Mouse (Mus musculus) heart, embryonic 11.5 days (tissue): ENCODE results near the gene Ube2l6. TPM values are rescaled to one million over a fixed set of nuclear protein-coding genes. Genes with fewer than 3 reads are reported as not detected.

Experiments
- ATAC-seq: fragments of 200-750 bp; cut with Nextera tagmentation; replicated peaks from 2 replicates; pipeline ENCODE4 v1.8.0; 2017; ENCODE audit warnings: moderate library complexity; ENCODE audit not compliant: insufficient number of reproducible peaks, low FRiP score, low TSS enrichment
- H3K27ac ChIP-seq: fragments of 300-500 bp; sonication (generic); 2 replicates; pipeline ENCODE4 v1.5.1; 2014; ENCODE audit warnings: mild to moderate bottlenecking, low read depth, low read length
- H3K27me3 ChIP-seq: fragments of 300-500 bp; sonication (generic); 2 replicates; pipeline ENCODE4 v1.6.1; 2014; ENCODE audit warnings: mild to moderate bottlenecking, low read length, mixed read lengths; ENCODE audit not compliant: control insufficient read depth, insufficient read depth
- H3K36me3 ChIP-seq: fragments of 300-500 bp; sonication (generic); 2 replicates; pipeline ENCODE4 v1.6.1; 2014; ENCODE audit warnings: mild to moderate bottlenecking, low read length, moderate library complexity, mixed read lengths; ENCODE audit not compliant: control insufficient read depth, insufficient read depth
- H3K4me1 ChIP-seq: fragments of 300-500 bp; sonication (generic); 2 replicates; pipeline ENCODE4 v1.6.1; 2014; ENCODE audit warnings: low read length; ENCODE audit not compliant: control insufficient read depth, insufficient read depth
- H3K4me2 ChIP-seq: fragments of 300-500 bp; sonication (generic); 2 replicates; pipeline ENCODE4 v1.6.1; 2014; ENCODE audit warnings: mild to moderate bottlenecking, moderate library complexity
- H3K4me3 ChIP-seq: fragments of 300-500 bp; sonication (generic); 2 replicates; pipeline ENCODE4 v1.5.1; 2014; ENCODE audit warnings: low read depth, low read length
- H3K9ac ChIP-seq: fragments of 300-500 bp; sonication (generic); 2 replicates; pipeline ENCODE4 v1.6.1; 2014; ENCODE audit warnings: mild to moderate bottlenecking, low read depth, low read length, moderate library complexity
- H3K9me3 ChIP-seq: fragments of 300-500 bp; sonication (generic); replicated peaks from 2 replicates; pipeline ENCODE4 v1.6.1; 2016; ENCODE audit warnings: low read length; ENCODE audit not compliant: control insufficient read depth
- WGBS: fragments of 180-500 bp; shearing (Covaris S2); extraction: QIAGEN DNeasy Blood & Tissue Kit; methylation state at CpG from one replicate; pipeline ENCODE4 v1.1.7; 2014; ENCODE audit not compliant: insufficient replicate concordance; 5-methylcytosine and 5-hydroxymethylcytosine counted together
- polyA plus RNA-seq: library from polyadenylated mRNA; unstranded; fragments of >200 nt; fragmentation: Nextera tagmentation; extraction: Ambion mirVana; gene quantifications from 2 replicates; pipeline ENCODE4 v1.2.1, GENCODE M21; 2014

Gene Ube2l6
- polyA plus RNA-seq, 1 experiment from 2014 or later, result 105 TPM

GRCm38 (mm10) chr2:84762818-84763217 lies 35.8 kb upstream of the Ube2l6 start:
- ATAC-seq, result no peak
- 63% methylated on average over 1 of the region's 1 CpGs for WGBS

DNA sequence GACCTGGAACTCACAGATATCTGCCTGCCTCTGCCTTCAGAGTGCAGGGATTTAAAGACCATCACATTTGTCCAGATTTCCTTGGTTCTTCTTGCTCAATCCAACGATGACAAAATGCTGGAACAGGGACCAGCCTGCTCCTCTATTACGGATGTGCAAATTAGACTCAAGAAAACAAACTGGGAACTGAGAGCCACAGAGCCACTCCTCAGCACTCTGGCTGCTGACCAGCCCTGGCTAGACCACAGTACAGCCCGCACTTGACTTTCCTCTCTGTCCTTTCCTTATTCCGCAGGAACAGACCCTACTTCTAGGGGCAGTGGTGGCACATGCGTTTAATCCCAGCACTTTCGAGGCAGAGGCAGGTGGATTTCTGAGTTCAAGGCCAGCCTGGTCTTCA lies 28.1 kb upstream of the Ube2l6 start:
- Histone ChIP-seq H3K36me3 (no peaks in the 10 kb centered on the region), H3K27ac (no peak overlapping the region), H3K9me3 (no peaks in the 10 kb centered on the region), H3K27me3 (no peaks in the 10 kb centered on the region), H3K4me3 (no peak overlapping the region), H3K4me2 (no peak overlapping the region), H3K4me1 (peaks cover 7% of the 10 kb centered on the region; the same call in 1 of the 2 replicates), H3K9ac (no peak overlapping the region)
- ATAC-seq, result no peak
- 66% methylated on average over 6 of the region's 6 CpGs for WGBS

More at GRCm38 (mm10) chr2:84762818-84763217, 35.8 kb upstream of the Ube2l6 start:
- no peaks in the 10 kb centered on the region for H3K36me3 ChIP-seq
- H3K9me3 ChIP-seq, result no peaks in the 10 kb centered on the region
- no peak overlapping the region for H3K4me2 ChIP-seq
- no peaks in the 10 kb centered on the region for H3K27me3 ChIP-seq
- no peak overlapping the region for H3K27ac ChIP-seq
- H3K4me1 ChIP-seq, result no peaks in the 10 kb centered on the region
- H3K4me3 ChIP-seq, result no peak overlapping the region
- H3K9ac ChIP-seq, result no peak overlapping the region

DNA sequence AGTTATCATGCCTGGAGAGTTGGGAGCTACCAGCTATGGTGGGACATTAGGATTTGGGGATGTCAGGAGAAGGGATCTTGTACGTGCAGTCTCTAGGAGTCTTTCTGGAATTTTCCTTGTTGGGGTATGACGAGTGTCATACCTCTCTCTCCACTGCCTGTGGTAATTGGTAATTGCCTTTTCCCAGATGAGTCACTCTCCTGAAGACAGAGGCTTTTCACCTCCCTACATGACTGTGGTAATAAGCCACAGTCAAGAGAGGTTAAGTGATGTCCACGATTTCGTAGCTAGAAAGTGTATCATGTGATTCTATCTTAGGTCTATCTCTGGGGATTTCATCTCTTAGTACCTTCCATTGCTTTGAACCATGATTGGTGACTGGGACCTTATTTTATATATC lies 26.2 kb upstream of the Ube2l6 start:
- no peaks in the 10 kb centered on the region for H3K27me3 ChIP-seq
- H3K4me1 ChIP-seq, result peaks cover 7% of the 10 kb centered on the region; the same call in 1 of the 2 replicates
- H3K9me3 ChIP-seq, result no peaks in the 10 kb centered on the region
- no peaks in the 10 kb centered on the region for H3K36me3 ChIP-seq
- no peak overlapping the region for H3K9ac ChIP-seq
- no peak overlapping the region for H3K27ac ChIP-seq
- H3K4me2 ChIP-seq, result no peak overlapping the region
- no peak for ATAC-seq
- 77% methylated on average over 4 of the region's 4 CpGs for WGBS
- H3K4me3 ChIP-seq, result no peak overlapping the region

GRCm38 (mm10) chr2:84773195-84773594 lies 25.4 kb upstream of the Ube2l6 start:
- WGBS, result 69% methylated on average over 5 of the region's 5 CpGs

DNA sequence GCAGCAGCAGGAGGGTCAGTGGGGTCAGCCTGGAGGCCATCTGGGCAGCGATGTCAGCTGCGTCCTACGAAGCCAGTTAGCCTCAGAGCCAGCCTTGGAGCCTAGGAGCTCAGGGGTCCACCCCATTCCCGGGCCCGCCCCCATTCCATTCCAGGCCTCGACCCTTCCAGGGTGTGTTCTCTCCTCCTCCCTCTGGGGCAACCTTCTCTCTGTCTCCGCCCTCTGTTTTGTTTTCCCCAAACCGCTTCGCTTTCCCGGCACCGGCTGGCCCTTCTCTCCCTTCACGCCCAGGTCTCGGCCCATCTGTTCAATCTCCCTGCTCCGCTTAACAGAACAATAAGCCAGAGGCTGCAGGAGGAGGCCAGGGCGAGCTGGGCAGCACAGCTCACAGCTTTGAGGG lies 23.9 kb upstream of the Ube2l6 start:
- 1% methylated on average over 15 of the region's 15 CpGs for WGBS
- peak overlapping the region; percentile 40; the same call in 1 of the 2 replicates for H3K9ac ChIP-seq
- H3K27ac ChIP-seq, result 0 out of 2 replicates have a peak overlapping the region, but pooled peaks have one; percentile 5
- peak; percentile 79 for ATAC-seq
- no peaks in the 10 kb centered on the region for H3K36me3 ChIP-seq
- H3K4me3 ChIP-seq, result peak overlapping the region; percentile 30
- H3K4me2 ChIP-seq, result peak overlapping the region; percentile 55
- no peaks in the 10 kb centered on the region for H3K9me3 ChIP-seq
- H3K4me1 ChIP-seq, result peaks cover 7% of the 10 kb centered on the region; the same call in 1 of the 2 replicates
- H3K27me3 ChIP-seq, result no peaks in the 10 kb centered on the region

More at GRCm38 (mm10) chr2:84773195-84773594, 25.4 kb upstream of the Ube2l6 start:
- H3K9ac ChIP-seq, result no peak overlapping the region
- H3K4me3 ChIP-seq, result no peak overlapping the region
- H3K4me2 ChIP-seq, result no peak overlapping the region
- no peak for ATAC-seq
- no peak overlapping the region for H3K27ac ChIP-seq
- no peaks in the 10 kb centered on the region for H3K9me3 ChIP-seq
- H3K27me3 ChIP-seq, result no peaks in the 10 kb centered on the region
- peaks cover 7% of the 10 kb centered on the region; the same call in 1 of the 2 replicates for H3K4me1 ChIP-seq
- no peaks in the 10 kb centered on the region for H3K36me3 ChIP-seq

- H3K4me3 ChIP-seq, result peak within 1 kb of the TSS; percentile 30
- H3K4me2 ChIP-seq, result peak within 1 kb of the TSS; percentile 55
- H3K9ac ChIP-seq, result peak within 1 kb of the TSS; percentile 40; the same call in 1 of the 2 replicates
- H3K9me3 ChIP-seq, result no peaks in the 10 kb centered on the region
- WGBS, result 58% methylated on average over 9 of the region's 9 CpGs
- no peak for ATAC-seq
- H3K36me3 ChIP-seq, result no peaks in the 10 kb centered on the region
- no peaks in the 10 kb centered on the region for H3K27me3 ChIP-seq
- H3K27ac ChIP-seq, result 0 out of 2 replicates have a peak within 1 kb of the TSS, but pooled peaks have one; percentile 5
- H3K4me1 ChIP-seq, result peaks cover 7% of the 10 kb centered on the region; the same call in 1 of the 2 replicates
These were observed 23.4 kb upstream of the Ube2l6 start, which contains the start of gene Serping1 for GRCm38 (mm10) chr2:84775241-84775640. Gene Serping1 (minus strand): TSS chr2:84775444.

GRCm38 (mm10) chr2:84775665-84776064 lies 23.0 kb upstream of the Ube2l6 start:
- Histone ChIP-seq H3K4me2 (no peak overlapping the region), H3K4me1 (peaks cover 7% of the 10 kb centered on the region; the same call in 1 of the 2 replicates), H3K27me3 (no peaks in the 10 kb centered on the region), H3K4me3 (no peak overlapping the region), H3K36me3 (no peaks in the 10 kb centered on the region), H3K9me3 (no peaks in the 10 kb centered on the region), H3K27ac (no peak overlapping the region), H3K9ac (no peak overlapping the region)
- 81% methylated on average over 6 of the region's 6 CpGs for WGBS
- ATAC-seq, result no peak

DNA sequence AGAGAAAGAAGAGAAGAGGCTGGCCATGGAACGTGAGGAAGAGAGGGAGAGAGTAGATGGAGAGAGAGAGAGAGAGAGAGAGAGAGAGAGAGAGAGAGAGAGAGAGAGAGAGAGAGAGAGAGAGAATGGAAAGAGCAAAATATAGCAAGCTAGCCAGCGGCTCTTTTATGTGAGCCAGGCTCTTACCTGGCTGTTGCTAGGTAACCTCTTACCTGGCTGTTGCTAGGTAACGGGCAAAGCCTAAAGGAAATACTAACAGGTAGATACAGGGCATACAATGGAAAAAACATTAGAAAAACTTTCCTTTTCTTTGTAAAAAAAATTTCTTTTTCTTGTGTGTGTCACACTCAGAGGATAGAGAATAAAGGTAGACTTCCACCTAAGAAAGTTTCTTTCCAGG lies 20.9 kb upstream of the Ube2l6 start:
- Histone ChIP-seq H3K27me3 (no peaks in the 10 kb centered on the region), H3K9me3 (no peaks in the 10 kb centered on the region), H3K27ac (no peak overlapping the region), H3K9ac (no peak overlapping the region), H3K4me2 (no peak overlapping the region), H3K4me1 (peaks cover 7% of the 10 kb centered on the region; the same call in 1 of the 2 replicates), H3K4me3 (no peak overlapping the region), H3K36me3 (no peaks in the 10 kb centered on the region)
- no peak for ATAC-seq
- WGBS, result 64% methylated on average over 3 of the region's 3 CpGs

GRCm38 (mm10) chr2:84779210-84779609 lies 19.4 kb upstream of the Ube2l6 start:
- 48% methylated on average over 6 of the region's 6 CpGs for WGBS
- no peak overlapping the region for H3K4me3 ChIP-seq

More at GRCm38 (mm10) chr2:84779210-84779609, 19.4 kb upstream of the Ube2l6 start:
- ATAC-seq, result no peak
- H3K4me2 ChIP-seq, result no peak overlapping the region
- H3K4me1 ChIP-seq, result peaks cover 14% of the 10 kb centered on the region
- no peaks in the 10 kb centered on the region for H3K27me3 ChIP-seq
- no peaks in the 10 kb centered on the region for H3K36me3 ChIP-seq
- no peak overlapping the region for H3K9ac ChIP-seq
- H3K27ac ChIP-seq, result no peak overlapping the region
- H3K9me3 ChIP-seq, result no peaks in the 10 kb centered on the region
